Mouse (Mus musculus): ENCODE measurements around the gene Jmjd7.
A peak's percentile ranks its signal among the peaks of the same experiment; 100 is the strongest.

Gene Jmjd7

DNA sequence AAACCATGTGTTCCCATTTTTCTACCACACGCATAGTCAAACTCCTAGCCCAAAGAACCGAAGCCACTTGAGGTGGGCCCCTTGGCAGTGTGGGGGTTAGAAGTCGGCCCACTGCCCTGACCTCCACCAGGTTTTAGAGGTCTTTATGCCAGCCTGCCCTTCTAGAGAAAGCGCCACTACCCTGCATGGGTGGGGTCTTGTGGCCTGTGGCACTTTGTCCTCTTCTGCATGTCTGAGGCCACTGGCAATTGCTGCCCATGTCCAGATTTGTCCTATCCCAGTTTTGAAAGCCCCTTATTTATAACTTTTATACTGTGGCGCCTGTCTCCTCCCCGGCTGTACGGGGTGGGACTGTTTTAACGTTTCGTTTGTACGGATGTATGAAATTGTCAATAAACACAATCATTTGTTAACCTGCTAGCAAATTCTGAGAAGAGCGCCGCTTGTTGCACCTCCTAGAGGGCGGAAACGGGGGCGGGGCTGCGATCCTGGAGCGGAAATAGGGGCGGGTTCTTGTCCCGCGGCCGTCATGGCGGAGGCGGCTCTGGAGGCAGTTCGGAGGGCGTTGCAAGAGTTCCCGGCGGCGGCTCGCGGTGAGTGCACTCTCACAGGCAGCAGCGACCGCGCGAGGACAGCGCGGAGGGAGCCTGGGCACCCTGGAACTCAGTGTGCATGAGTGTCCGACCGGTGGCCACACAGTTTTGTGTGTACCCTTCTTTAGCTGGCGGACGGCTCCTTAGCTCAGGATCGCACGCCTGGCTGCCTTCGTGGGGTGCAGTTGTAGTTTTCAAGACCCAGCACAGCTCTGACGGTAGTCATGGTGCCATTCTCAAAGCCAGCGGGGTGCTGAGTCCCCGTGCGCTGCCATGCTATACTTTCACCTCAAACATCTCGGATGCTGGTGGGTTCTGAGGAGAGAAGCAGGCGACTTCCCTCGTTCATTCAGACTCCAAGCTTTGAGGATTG is at the start of gene Jmjd7, which contains the start of gene Gm28042:
Gene Jmjd7, plus strand, starts transcription at position 500 of the 966 bp plus-strand sequence.
Gene Gm28042, plus strand, starts transcription at position 510 of the 966 bp plus-strand sequence.
- DNase-seq (ENCODE audit: low spot score) = peak; percentile 84

GRCm38 (mm10) chr2:119980343-119980986 is 46.8 kb upstream of the Jmjd7 start:
- no peak for DNase-seq (ENCODE audit: low spot score)

- no peak for DNase-seq (ENCODE audit: low spot score)
These were observed 45.7 kb upstream of the Jmjd7 start for GRCm38 (mm10) chr2:119981631-119982030.

- no peak for DNase-seq (ENCODE audit: low spot score)
These were observed 41.4 kb upstream of the Jmjd7 start for GRCm38 (mm10) chr2:119985871-119986270.

DNA sequence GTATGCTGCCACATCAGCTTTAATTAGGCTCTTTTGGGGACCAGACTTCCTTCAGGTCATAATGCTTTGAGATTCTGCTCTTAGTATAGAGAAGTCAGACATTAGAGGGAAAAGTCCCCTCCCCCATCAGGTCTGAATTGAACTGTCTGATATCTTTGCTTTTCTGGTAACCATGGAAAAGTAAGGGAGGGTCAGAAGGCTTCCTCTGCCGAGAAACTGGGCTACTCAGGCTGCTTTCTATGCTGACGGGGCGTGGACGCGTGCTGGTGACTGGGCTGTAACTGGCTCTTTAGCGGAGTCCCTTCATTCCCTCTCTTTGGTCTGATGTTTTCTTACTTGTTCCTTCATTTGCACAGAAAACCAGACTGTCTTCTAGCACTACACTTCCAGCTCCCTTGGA is 40.9 kb upstream of the Jmjd7 start:
- no peak for DNase-seq (ENCODE audit: low spot score)

- no peak for DNase-seq (ENCODE audit: low spot score)
These were observed 39.8 kb upstream of the Jmjd7 start for GRCm38 (mm10) chr2:119987441-119987840.

DNA sequence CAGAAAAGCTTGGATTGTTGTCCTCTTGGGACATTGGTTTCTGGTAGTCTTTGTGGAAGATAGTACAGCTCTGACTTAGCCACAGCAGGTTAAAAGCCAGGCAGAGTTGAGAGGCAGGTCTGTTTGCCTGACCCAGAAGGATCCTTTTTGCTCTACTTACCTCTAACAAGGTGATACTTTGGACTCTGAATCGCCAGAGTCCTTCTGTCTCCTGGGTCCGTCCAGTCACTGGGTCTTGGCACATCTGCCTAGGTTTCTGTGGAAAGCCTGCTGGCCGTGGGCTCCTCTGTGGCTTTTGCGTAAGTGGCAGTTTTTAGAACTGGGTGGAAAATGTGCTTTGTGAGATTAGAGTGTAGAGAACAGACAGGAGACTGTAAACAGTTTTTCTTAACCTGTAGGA is 38.3 kb upstream of the Jmjd7 start:
- no peak for DNase-seq (ENCODE audit: low spot score)

DNA sequence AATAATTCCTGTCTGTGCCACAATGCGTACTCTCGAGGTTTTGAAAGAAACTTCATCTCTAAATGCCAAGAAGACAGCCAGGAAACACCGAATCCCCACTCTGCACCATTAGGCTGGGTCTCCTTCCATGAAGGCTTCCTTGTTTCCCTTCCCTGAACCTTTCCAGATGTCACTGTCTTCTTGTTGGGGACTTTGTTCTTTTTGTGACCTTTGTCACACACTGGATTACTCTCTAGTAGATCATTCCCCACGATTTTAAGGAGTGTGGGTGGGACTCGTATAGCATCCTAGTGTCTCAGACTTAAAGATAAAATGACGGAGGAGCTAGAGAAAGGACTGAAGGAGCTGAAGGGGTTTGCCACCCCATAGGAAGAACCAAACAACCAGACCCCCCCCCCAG is 36.4 kb upstream of the Jmjd7 start:
- DNase-seq (ENCODE audit: low spot score) = no peak

- DNase-seq (ENCODE audit: low spot score) = no peak
These were observed 34.9 kb upstream of the Jmjd7 start for GRCm38 (mm10) chr2:119992349-119992748.

GRCm38 (mm10) chr2:119993515-119993914 is 33.8 kb upstream of the Jmjd7 start:
- DNase-seq (ENCODE audit: low spot score) = no peak

GRCm38 (mm10) chr2:119994839-119995238 is 32.4 kb upstream of the Jmjd7 start:
- peak; percentile 68 for DNase-seq (ENCODE audit: low spot score)

DNA sequence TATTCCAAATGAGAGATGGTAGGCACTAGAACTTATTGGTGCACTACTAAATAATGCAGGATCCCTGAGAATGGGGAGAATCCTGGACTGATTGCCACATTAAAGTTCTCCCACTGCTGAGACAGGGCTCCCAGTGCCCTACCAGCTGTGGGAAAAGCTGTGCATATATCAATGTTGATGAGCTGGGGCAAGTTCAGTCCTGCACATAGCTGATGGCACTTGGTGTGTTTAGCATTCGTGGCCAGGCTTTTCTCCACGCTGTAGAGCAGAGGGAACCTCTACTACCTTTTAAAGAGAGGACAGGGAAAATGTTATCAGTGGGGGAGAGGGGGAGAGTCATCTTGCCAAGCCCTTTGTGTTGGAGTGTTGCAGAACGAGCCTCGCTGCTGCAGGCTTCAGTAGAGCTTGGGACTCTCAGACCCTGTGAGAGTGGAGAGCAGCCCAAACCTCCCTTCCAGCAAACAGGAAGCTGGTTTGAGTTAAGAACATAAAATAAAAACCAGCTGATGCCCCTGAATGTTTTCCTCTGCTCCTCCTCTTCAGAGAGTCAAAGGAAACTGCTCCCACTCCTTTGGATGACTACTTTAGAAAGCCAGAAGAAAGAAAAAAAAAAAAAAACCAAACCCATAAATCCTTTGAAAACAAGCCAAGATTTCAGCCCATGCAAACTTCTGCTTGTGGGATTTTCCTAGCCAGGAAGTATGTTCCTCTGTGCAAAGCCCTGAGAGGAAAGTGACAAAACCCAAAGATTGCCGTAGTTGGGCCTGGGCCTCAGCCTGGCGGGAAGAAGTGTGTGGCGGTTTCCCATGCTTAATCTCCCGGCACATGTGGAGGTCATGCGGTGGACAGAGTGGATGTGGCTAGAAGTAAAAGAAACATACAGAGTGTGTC is 31.6 kb upstream of the Jmjd7 start:
- peak; percentile 37 for DNase-seq (ENCODE audit: low spot score)

GRCm38 (mm10) chr2:119997354-119997753 is 29.9 kb upstream of the Jmjd7 start:
- DNase-seq (ENCODE audit: low spot score) = no peak

DNA sequence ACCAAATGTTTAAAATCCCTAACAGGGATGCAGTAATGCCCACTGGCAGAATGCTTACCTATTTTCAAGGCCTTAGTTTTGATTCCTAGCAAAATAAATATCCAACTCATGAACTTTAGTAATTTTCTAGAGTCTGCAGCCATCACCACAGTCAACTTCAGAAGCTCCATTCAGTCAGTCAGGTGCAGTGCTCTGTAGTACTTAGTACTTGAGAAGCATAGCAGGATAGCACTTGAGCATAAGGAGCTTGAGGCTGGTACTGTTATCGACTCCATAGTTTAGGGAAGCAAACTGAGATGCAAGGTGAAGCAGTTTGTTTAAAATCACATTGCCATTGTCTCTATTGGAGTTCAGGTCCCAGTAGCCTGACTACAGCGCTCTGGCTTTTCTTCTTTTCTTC is 27.6 kb upstream of the Jmjd7 start:
- no peak for DNase-seq (ENCODE audit: low spot score)

GRCm38 (mm10) chr2:120000882-120001584 is 26.2 kb upstream of the Jmjd7 start:
- DNase-seq (ENCODE audit: low spot score) = no peak

DNA sequence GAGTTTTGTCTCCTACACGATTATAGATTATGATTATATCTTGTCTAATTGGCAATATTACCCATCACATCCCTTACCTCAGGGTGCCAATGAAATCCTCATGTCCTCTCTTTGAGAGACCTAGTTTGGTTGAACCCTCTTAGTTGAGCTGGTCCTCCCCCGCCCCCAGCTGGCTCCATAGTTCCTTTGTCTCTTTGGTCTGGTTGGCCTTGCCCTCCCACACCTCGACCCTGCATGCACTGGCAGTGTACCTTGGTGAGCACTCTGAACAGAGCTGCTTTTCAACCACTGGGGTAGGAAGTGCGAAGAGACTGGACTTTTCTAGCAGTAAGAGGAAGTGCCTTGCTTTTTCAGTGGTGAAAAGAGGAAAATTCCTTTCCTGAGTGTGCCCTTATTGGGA is 25.3 kb upstream of the Jmjd7 start:
- DNase-seq (ENCODE audit: low spot score) = no peak

- DNase-seq (ENCODE audit: low spot score) = no peak
These were observed 23.3 kb upstream of the Jmjd7 start for GRCm38 (mm10) chr2:120003970-120004369.

GRCm38 (mm10) chr2:120006696-120007095 is 20.6 kb upstream of the Jmjd7 start:
- DNase-seq (ENCODE audit: low spot score) = no peak

GRCm38 (mm10) chr2:120007680-120008210 is 19.5 kb upstream of the Jmjd7 start:
- DNase-seq (ENCODE audit: low spot score) = no peak

DNA sequence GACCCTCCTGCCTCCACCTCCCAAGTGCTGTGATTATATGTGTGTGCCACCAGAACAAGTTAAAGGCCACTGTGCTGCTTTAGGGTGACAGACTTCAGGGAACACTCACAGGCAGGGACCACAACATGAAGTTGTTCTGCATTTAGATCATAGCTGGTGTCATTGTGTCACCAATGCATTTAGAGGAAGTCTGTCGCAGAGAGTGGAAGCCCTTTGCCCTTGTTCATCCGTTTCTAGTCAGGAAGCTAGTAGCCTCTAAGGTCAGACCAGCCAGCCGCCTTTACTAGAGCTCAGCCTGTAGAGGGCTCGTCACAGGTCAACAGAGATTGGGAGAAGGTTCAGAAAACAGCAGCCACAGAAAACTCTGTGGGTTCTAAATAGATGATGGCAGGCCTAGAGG is 18.6 kb upstream of the Jmjd7 start:
- no peak for DNase-seq (ENCODE audit: low spot score)
